Mouse (Mus musculus): ENCODE measurements around the gene Dysf.

- TF ChIP-seq CTCF (conservative IDR thresholded peaks at IDR 0.05; ENCODE audit: insufficient read depth, insufficient read length, low read depth, low read length) (no peak), POLR2A (IDR thresholded peaks at IDR 0.05; ENCODE audit: low read depth, low read length) (no peak)
Measured at GRCm38 (mm10) chr6:84020002-84020401, 11.6 kb downstream of the Dysf start.

All from kidney, adult 2 months (tissue).